Mouse (Mus musculus) liver (tissue): ENCODE measurements around the gene Thbs2.
"Not testable (repeated sequence)": the region's sequence is repeated elsewhere in the genome, so short reads cannot be mapped to it uniquely, and the experiment has no call there.

Experiments used
- DNase-seq: peaks from one replicate; pipeline ENCODE4 v3.0.0-alpha.2; 2020; ENCODE audit warnings: mixed read lengths

Thbs2 gene

DNA sequence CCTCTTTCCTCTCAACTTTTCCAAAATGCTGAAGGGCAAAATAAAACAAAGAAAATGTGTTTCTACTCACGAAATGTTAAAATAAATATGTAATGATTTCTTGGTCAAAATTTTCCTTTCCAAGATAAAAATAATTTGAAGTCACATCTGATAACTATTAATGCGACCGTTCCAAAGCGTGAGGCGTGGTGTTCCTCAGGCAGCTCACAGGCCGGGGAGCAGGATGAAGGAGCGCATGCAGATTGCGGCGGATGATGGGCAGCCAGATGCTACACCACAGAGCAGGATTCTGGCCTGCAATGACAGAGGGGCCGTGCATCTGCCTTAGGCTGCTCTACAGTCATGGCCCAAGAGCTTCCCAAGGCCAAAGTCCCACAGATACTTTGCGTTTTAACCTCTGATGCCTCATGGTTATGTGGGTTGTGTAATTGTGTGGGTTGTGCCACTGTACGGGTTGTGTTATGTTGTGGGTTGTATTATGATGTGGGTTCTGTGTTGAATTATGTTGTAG, 66.2 kb downstream of the Thbs2 start:
- no peak for DNase-seq

- no peak for DNase-seq
Measured at GRCm38 (mm10) chr17:14624433-14624832, 69.6 kb downstream of the Thbs2 start.

- DNase-seq = not testable (repeated sequence)
Measured at GRCm38 (mm10) chr17:14621006-14621405, 73.0 kb downstream of the Thbs2 start.

DNA sequence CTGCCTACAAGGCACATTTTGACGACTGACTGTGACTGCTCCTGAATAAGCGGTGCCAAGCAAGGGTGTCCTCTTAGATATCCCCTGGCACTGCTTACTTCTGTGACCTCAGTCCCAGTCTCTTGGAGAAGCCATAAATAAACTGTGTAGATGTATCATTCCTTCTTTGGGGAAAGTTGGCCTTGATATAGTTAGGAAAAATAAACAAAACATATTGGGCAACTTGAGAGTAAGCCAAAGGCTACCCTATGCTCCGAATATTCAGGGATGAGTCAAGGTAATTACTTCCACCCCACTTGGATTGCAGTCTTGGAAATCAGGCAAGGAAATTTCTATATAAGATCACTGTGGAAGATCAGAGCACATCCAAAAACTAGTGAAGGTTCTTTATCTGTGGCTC, 74.0 kb downstream of the Thbs2 start:
- DNase-seq = no peak

DNA sequence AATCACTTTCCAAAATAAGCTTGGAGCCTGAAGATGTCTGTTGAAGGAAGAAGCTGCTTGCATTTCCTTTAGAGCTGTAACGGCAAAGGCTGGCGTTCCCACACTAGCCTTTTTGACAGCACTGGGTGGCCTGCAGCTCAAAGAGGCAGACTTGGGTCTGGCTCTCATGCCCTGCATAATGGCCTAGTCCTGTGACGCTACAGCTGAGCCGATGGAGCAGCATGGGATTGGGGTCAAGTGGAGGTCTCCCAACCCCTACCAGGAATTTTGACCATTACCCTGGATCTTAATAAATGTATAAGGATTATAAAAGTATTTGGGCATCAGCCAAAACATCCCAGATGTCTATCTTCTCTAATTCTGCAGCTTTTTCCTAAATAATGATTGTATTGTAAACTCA, 75.0 kb downstream of the Thbs2 start:
- DNase-seq = no peak
